Mouse (Mus musculus): ENCODE measurements around the gene Larp4.

DNA sequence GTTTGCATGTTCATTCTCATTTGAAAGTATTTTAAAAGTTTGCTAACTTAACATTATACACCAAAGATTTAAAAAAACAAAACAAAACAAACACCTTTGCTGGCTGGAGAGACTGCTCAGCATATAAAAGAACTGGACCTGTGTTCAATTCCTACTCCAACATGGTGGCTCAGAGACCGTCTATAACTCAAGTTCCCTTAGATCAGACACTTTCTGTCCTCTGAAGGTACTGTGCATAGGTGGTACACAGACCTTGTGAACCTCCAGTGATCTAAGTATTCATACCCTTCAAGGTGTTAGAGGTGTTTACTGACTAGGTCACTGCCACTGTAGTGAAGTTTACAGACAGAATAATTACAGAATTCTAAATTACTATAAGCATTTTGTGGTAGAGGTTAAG is 9.4 kb downstream of the Larp4 start:
- TF ChIP-seq EP300 (IDR thresholded peaks at IDR 0.05; ENCODE audit: low read depth) (no peak), CTCF (IDR thresholded peaks at IDR 0.05; ENCODE audit: low read depth) (no peak)

Data from liver, embryonic 14.5 days (tissue).